9 mouse cellular contexts compared by ENCODE assay signal in genomic region chr17:3451077-3451476, GRCm38 (mm10).
DNase-seq lines count a peak whose midpoint lies in the region; ATAC-seq and TF ChIP-seq lines count a peak whose summit lies in the region.
"Had no signal": no experiment of that assay in that cellular context is flagged by ENCODE, and none has a peak within 500 bp of the region (broad histone marks: within the 10 kb centered on the region; RNA-seq: fewer than 3 reads in every experiment).

No protein-coding gene starts in this region.

- H3K9ac ChIP-seq in heart, embryonic 11.5 days (ENCODE audit: low read depth, low read length): no peak overlapping the region
- no peak overlapping the region for H3K9ac ChIP-seq in stomach, postnatal 0 days (ENCODE audit: low read length)
- H3K9ac ChIP-seq: lung, embryonic 15.5 days had no signal

- H3K27ac ChIP-seq in heart, embryonic 11.5 days (ENCODE audit: low read depth, low read length): no peak overlapping the region
- H3K27ac ChIP-seq in stomach, postnatal 0 days (replicated peaks): no peak overlapping the region
- H3K27ac ChIP-seq: lung, embryonic 15.5 days had no signal

- no peak overlapping the region for H3K4me2 ChIP-seq in heart, embryonic 11.5 days
- no peak overlapping the region for H3K4me2 ChIP-seq in stomach, postnatal 0 days (replicated peaks; ENCODE audit: low read depth)
- H3K4me2 ChIP-seq: lung, embryonic 15.5 days had no signal

- peak; percentile 97 for TF ChIP-seq CTCF in stomach, postnatal 0 days (IDR thresholded peaks at IDR 0.05; ENCODE audit: low read depth)

- TF ChIP-seq EP300 in stomach, postnatal 0 days (optimal IDR thresholded peaks at IDR 0.05): no peak

- no peak for ATAC-seq in heart, embryonic 11.5 days (replicated peaks; ENCODE audit: insufficient number of reproducible peaks, low FRiP score, low TSS enrichment)
- peak; percentile 74 for ATAC-seq in monocyte, adult 5-6 weeks (replicated peaks; ENCODE audit: insufficient number of reproducible peaks, low FRiP score, low TSS enrichment, poor library complexity, severe bottlenecking)
- ATAC-seq in stomach, postnatal 0 days (ENCODE audit: low FRiP score, low TSS enrichment): peak; percentile 84

- no peaks in the 10 kb centered on the region for H3K4me1 ChIP-seq in heart, embryonic 11.5 days (ENCODE audit: control insufficient read depth, insufficient read depth, low read length)
- no peaks in the 10 kb centered on the region for H3K4me1 ChIP-seq in stomach, postnatal 0 days (replicated peaks; ENCODE audit: control insufficient read depth, insufficient read depth)
- H3K4me1 ChIP-seq: lung, embryonic 15.5 days had no signal

- no peaks in the 10 kb centered on the region for H3K27me3 ChIP-seq in heart, embryonic 11.5 days (ENCODE audit: control insufficient read depth, insufficient read depth, low read length)
- no peaks in the 10 kb centered on the region for H3K27me3 ChIP-seq in stomach, postnatal 0 days (ENCODE audit: control insufficient read depth, insufficient read depth, low read length)
- H3K27me3 ChIP-seq: lung, embryonic 15.5 days had no signal

- no peaks in the 10 kb centered on the region for H3K9me3 ChIP-seq in heart, embryonic 11.5 days (replicated peaks; ENCODE audit: control insufficient read depth, low read length)
- H3K9me3 ChIP-seq in stomach, postnatal 0 days (ENCODE audit: control insufficient read depth, low read length): no peaks in the 10 kb centered on the region
- H3K9me3 ChIP-seq: lung, embryonic 15.5 days had no signal

- no peak overlapping the region for H3K4me3 ChIP-seq in heart, embryonic 11.5 days (ENCODE audit: low read depth, low read length)
- H3K4me3 ChIP-seq in stomach, postnatal 0 days (ENCODE audit: low read depth, low read length): no peak overlapping the region
- H3K4me3 ChIP-seq: lung, embryonic 15.5 days had no signal

- WGBS in heart, embryonic 11.5 days (ENCODE audit: insufficient replicate concordance): 75% methylated on average over 2 of the region's 2 CpGs
- 76% methylated on average over 2 of the region's 2 CpGs for WGBS in stomach, postnatal 0 days

- H3K36me3 ChIP-seq in heart, embryonic 11.5 days (ENCODE audit: control insufficient read depth, insufficient read depth, low read length): no peaks in the 10 kb centered on the region
- no peaks in the 10 kb centered on the region for H3K36me3 ChIP-seq in stomach, postnatal 0 days (ENCODE audit: control insufficient read depth, insufficient read depth, low read length)

- intact Hi-C loops in heart, postnatal 25 days (cut with DNase I): no loop called here
- intact Hi-C loops in left cerebral cortex, postnatal 14 days (cut with DNase I): no loop called here

- peak; percentile 42 to 75 for DNase-seq in heart, adult 18-20 months
- DNase-seq in adrenal gland, adult 8-10 months: peak; percentile 51
- peak; percentile 54 for DNase-seq in embryo, embryonic 11 days
- peak; percentile 16 for DNase-seq in heart, postnatal 25 days (ENCODE audit: low spot score)
- peak; percentile 55 to 67 for DNase-seq in left cerebral cortex, postnatal 14 days (ENCODE audit: low spot score in 2 of 2)
- DNase-seq in stomach, postnatal 0 days (ENCODE audit: low spot score): peak; percentile 75

Comparison
In these comparisons a context has a peak if more than half of its experiments do, and no peak if none do; other contexts are left out.
1. DNase-seq: peak in every context shown above with its lines; median percentile 75 in stomach, postnatal 0 days; 61 in left cerebral cortex, postnatal 14 days; 58 in heart, adult 18-20 months; 54 in embryo, embryonic 11 days; 51 in adrenal gland, adult 8-10 months; 16 in heart, postnatal 25 days.